8 mouse cellular contexts compared by ENCODE assay signal in the genomic region with DNA sequence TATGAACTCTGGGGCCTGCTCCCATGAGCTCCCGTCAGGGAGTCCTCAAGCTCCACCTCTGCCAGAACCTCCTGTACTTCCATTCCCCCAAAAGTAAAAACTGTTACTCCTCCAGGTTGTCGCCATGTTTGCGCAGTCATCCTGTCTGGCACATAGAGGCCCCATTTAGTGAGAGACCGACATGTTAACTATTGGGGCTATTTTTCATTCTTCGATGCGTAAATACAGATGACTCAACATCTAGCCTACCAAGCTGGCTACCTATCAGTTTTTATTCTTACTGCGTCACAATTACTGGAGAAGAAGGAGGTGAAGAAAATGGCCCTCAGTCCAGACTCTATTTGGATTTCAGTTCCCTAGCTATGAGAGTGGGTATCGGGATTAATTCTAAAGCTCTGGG.
A peak's percentile ranks its signal among the peaks of the same experiment; 100 is the strongest.
DNase-seq lines count a peak whose midpoint lies in the region; ATAC-seq and TF ChIP-seq lines count a peak whose summit lies in the region.

No protein-coding gene starts in this region.

- H3K9ac ChIP-seq in ES-E14 (ENCODE audit: insufficient read depth, low read depth, low read length, poor library complexity, severe bottlenecking), result peak overlapping the region; percentile 56; the same call in 1 of the 2 replicates
- no peak overlapping the region; the same call in 1 of the 2 replicates for H3K9ac ChIP-seq in heart, embryonic 16.5 days (ENCODE audit: low read length)

- H3K4me2 ChIP-seq in heart, embryonic 16.5 days (ENCODE audit: low read depth, low read length), result peak overlapping the region; percentile 100

- H3K36me3 ChIP-seq in kidney, adult 2 months (ENCODE audit: control insufficient read depth, insufficient read depth, low read length), result no peaks in the 10 kb centered on the region; the same call in 1 of the 2 replicates
- no peaks in the 10 kb centered on the region for H3K36me3 ChIP-seq in ES-E14 (ENCODE audit: control insufficient read depth, insufficient read depth, low read length, poor library complexity, severe bottlenecking)
- H3K36me3 ChIP-seq in heart, embryonic 16.5 days (ENCODE audit: control insufficient read depth, insufficient read depth), result no peaks in the 10 kb centered on the region
- H3K36me3 ChIP-seq in midbrain, embryonic 10.5 days, result no peaks in the 10 kb centered on the region

- no peak for TF ChIP-seq POLR2A in kidney, adult 2 months (IDR thresholded peaks at IDR 0.05; ENCODE audit: low read depth, low read length)

- in situ Hi-C loops in ES-E14 (cut with MboI; ENCODE audit: low sequenced_read_pairs in 2 of 2, unreplicated experiment in 2 of 2), result no loop called here

- ATAC-seq in heart, embryonic 16.5 days (replicated peaks; ENCODE audit: extremely low read depth, insufficient read depth, low FRiP score), result no peak

- no peaks in the 10 kb centered on the region for H3K27me3 ChIP-seq in kidney, adult 2 months (replicated peaks; ENCODE audit: control insufficient read depth, insufficient read depth, low read length)
- H3K27me3 ChIP-seq in heart, embryonic 16.5 days (ENCODE audit: control insufficient read depth, insufficient read depth, low read length), result peaks cover 20% of the 10 kb centered on the region
- H3K27me3 ChIP-seq in midbrain, embryonic 10.5 days (ENCODE audit: low read depth, poor library complexity, severe bottlenecking), result peaks cover 69% of the 10 kb centered on the region

- peak; percentile 27 for DNase-seq in kidney, adult 2 months
- no peak for DNase-seq in kidney, postnatal 25 days
- DNase-seq in ES-E14 (ENCODE audit: low read depth, low spot score), result no peak
- DNase-seq in midbrain, embryonic 10.5 days (ENCODE audit: low spot score), result no peak
- no peak for DNase-seq in frontal cortex, postnatal 36 days (ENCODE audit: low spot score in 2 of 2)
- DNase-seq in frontal cortex, postnatal 10 days (ENCODE audit: low spot score in 2 of 2), result no peak
- no peak for DNase-seq in left cerebral cortex, adult 11 months (ENCODE audit: low spot score)

- H3K9me3 ChIP-seq in ES-E14 (ENCODE audit: control insufficient read depth, insufficient read depth, low read depth, low read length), result no peaks in the 10 kb centered on the region
- H3K9me3 ChIP-seq in heart, embryonic 16.5 days (replicated peaks; ENCODE audit: control insufficient read depth, low read length), result no peaks in the 10 kb centered on the region
- H3K9me3 ChIP-seq in midbrain, embryonic 10.5 days (replicated peaks), result no peaks in the 10 kb centered on the region

- peak overlapping the region; percentile 80 for H3K4me3 ChIP-seq in kidney, adult 2 months (ENCODE audit: insufficient read depth, low read depth, low read length)
- H3K4me3 ChIP-seq in ES-E14 (ENCODE audit: insufficient read depth in 1 of 2, low read depth in 1 of 2, low read length in 2 of 2, poor library complexity in 1 of 2, severe bottlenecking in 1 of 2), result peak overlapping the region; percentile 61 to 72
- H3K4me3 ChIP-seq in heart, embryonic 16.5 days (ENCODE audit: low read length), result peak overlapping the region; percentile 81
- peak overlapping the region; percentile 82 for H3K4me3 ChIP-seq in midbrain, embryonic 10.5 days

- peaks cover 8% of the 10 kb centered on the region; the same call in 1 of the 2 replicates for H3K4me1 ChIP-seq in kidney, adult 2 months (ENCODE audit: control insufficient read depth, insufficient read depth, low read length)
- H3K4me1 ChIP-seq in ES-E14 (ENCODE audit: control insufficient read depth in 2 of 2, insufficient read depth in 2 of 2, low read length in 2 of 2, poor library complexity in 1 of 2), result peaks cover 4 to 6% of the 10 kb centered on the region in 2 experiments; a peak in 1 of 4 replicates
- peaks cover 12% of the 10 kb centered on the region for H3K4me1 ChIP-seq in heart, embryonic 16.5 days (ENCODE audit: control insufficient read depth, insufficient read depth, low read length)
- H3K4me1 ChIP-seq in midbrain, embryonic 10.5 days, result peaks cover 45% of the 10 kb centered on the region

- TF ChIP-seq CTCF in kidney, adult 2 months (conservative IDR thresholded peaks at IDR 0.05; ENCODE audit: insufficient read depth, insufficient read length, low read depth, low read length), result no peak

- 51% methylated on average over 8 of the region's 8 CpGs for WGBS in kidney, adult 2 months
- WGBS in heart, embryonic 16.5 days, result 83% methylated on average over 8 of the region's 8 CpGs
- WGBS in midbrain, embryonic 10.5 days, result 74% methylated on average over 8 of the region's 8 CpGs

- peak overlapping the region; percentile 100 for H3K27ac ChIP-seq in kidney, adult 2 months (ENCODE audit: insufficient read depth, low read depth, low read length)
- no peak overlapping the region for H3K27ac ChIP-seq in ES-E14 (ENCODE audit: insufficient read depth, low read depth, low read length, poor library complexity, severe bottlenecking)
- H3K27ac ChIP-seq in heart, embryonic 16.5 days (ENCODE audit: low read length), result no peak overlapping the region
- no peak overlapping the region for H3K27ac ChIP-seq in midbrain, embryonic 10.5 days (replicated peaks)

TF ChIP-seq in ES-E14, 5 proteins besides CTCF, POLR2A, EP300 and RAD21:
- TF ChIP-seq ZNF384 (IDR thresholded peaks at IDR 0.05; ENCODE audit: low read depth, low read length) (no peak), MAFK (IDR thresholded peaks at IDR 0.05; ENCODE audit: insufficient read depth, low read depth, low read length) (no peak), ZC3H11A (IDR thresholded peaks at IDR 0.05; ENCODE audit: borderline replicate concordance, low read depth, low read length) (no peak), CHD2 (IDR thresholded peaks at IDR 0.05; ENCODE audit: low read depth, low read length) (no peak), HCFC1 (IDR thresholded peaks at IDR 0.05; ENCODE audit: borderline replicate concordance, insufficient read depth, low read length) (no peak)
TF ChIP-seq in ES-E14: peak in this region for 0.
